Mouse (Mus musculus) frontal cortex, postnatal 10 days (tissue): ENCODE results near the gene Ccdc28a.

Source experiments
- DNase-seq, 2 experiments: peaks; one replicate each; pipeline ENCODE4 v3.0.0; 2022; ENCODE audit warnings: low spot score in 2 of 2, mixed read lengths in 1 of 2

Ccdc28a gene

DNA sequence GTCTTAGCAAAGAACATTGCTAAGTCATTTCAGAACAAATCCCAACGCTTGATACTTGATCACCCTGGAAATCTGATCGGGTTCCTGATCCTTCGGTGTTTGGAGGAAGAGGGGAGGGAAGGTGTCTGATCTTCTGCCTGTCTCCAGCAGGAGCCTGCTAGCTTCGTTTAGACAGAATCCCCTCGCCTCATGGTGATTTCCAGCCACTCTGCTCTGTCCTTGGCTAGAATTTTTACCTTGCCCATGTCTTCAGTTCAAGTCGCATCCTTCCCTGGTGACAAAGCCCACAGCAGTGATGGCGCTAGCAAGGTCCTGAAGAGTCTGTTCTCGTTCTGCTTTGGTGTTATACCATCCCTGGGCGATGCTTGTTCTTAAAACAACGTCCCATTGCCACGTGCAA is 40.6 kb downstream of the Ccdc28a start:
- no peak for DNase-seq

DNA sequence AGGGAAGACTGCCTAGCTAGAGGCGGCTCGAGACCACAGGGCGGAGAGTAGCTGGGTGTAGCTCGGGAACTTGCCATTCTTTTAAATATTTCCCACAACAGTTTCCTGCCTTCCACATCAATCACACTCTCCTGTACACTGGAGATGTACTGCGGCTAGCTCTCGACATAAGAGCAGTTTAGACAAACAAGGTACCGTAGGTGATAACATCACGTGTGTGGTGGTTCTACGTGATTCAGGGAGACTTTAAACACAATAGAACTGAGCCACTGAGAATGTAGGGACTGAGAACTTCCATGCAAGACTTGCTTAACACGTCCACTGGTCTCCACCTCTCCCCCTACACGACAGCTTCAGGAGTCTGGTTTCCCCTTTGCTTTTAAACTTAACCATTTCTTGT is 41.6 kb downstream of the Ccdc28a start:
- no peak for DNase-seq

DNA sequence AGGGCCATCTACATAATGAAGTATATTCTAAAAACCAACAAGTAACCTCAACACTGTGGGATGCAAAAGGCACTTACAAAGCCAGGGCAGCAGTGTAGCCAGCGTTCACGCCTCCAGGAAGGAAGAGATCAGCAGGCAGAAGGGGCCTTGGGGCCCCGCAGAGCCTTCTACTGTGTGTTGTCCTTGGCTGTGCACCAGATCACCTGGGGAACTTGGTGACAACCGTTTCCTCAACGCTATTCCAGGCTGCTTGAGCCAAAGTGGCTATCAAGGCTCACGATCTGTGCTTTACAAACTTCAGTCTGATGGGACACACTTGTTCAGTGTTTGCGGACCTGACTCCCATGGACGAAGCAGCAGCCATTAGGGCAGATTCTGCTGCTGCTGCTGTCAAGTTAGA is 43.1 kb downstream of the Ccdc28a start:
- no peak for DNase-seq

- no peak for DNase-seq
Observed at GRCm38 (mm10) chr10:18189498-18189897, 45.3 kb downstream of the Ccdc28a start.

DNA sequence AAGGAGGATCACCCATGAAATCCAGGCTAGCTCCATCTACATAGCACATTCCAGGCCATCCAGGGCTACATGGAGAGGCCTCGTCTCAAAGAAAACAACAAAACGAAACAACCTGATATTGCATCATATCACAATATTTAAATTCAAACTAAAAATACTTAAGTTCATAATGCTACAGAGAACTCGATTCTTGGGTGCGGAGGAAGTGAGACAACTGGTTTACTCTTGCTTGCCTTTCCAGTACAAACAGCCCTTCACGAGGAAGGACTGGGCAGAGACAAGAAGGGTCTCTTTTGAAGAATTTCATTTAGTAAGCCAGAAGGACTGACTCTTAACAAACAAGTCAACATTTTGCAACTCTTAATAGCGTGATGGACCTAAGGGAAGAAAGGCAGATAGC is 46.2 kb downstream of the Ccdc28a start:
- no peak for DNase-seq

- DNase-seq: no peak
Observed at GRCm38 (mm10) chr10:18182246-18182645, 52.6 kb downstream of the Ccdc28a start.

DNA sequence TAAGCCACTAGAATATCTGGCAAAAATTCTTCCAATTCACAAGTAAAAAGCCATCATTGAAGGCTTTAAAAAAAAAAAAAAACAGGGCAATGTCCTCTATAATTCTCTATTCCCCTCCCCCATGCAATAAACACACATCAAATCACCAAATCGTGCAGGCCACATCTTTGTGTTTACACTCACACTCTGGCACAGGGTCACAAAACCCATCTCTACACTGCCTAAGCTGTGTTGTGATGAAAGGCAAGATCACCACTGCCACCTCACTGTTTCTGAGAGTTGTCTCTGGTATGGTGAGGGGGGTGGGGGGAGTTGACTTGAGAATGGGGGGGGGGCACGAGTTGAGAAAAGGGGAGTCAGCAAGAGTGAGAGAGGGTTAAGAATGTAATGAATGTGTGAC is 57.5 kb downstream of the Ccdc28a start:
- no peak for DNase-seq

GRCm38 (mm10) chr10:18176722-18177121 is 58.1 kb downstream of the Ccdc28a start:
- no peak for DNase-seq

GRCm38 (mm10) chr10:18175087-18175486 is 59.7 kb downstream of the Ccdc28a start:
- no peak for DNase-seq
